Mouse (Mus musculus) ES-E14 (cell line): ENCODE measurements around the gene Gtf2h4.

Experiments used
- CHD2 ChIP-seq: IDR thresholded peaks from 2 replicates; pipeline ENCODE4 v1.6.1; 2014; ENCODE audit warnings: mild to moderate bottlenecking, low read depth, low read length, inconsistent platforms
- HCFC1 ChIP-seq: IDR thresholded peaks from 2 replicates; pipeline ENCODE4 v1.6.1; 2012; ENCODE audit warnings: low read length, inconsistent platforms, borderline replicate concordance; ENCODE audit not compliant: insufficient read depth
- MAFK ChIP-seq: IDR thresholded peaks from 2 replicates; pipeline ENCODE4 v1.6.1; 2014; ENCODE audit warnings: mild to moderate bottlenecking, low read depth, low read length, inconsistent platforms; ENCODE audit not compliant: insufficient read depth
- ZC3H11A ChIP-seq: IDR thresholded peaks from 2 replicates; pipeline ENCODE4 v1.6.1; 2012; ENCODE audit warnings: low read depth, mild to moderate bottlenecking, inconsistent platforms, low read length, borderline replicate concordance
- ZNF384 ChIP-seq: IDR thresholded peaks from 2 replicates; pipeline ENCODE4 v1.6.1; 2012; ENCODE audit warnings: low read depth, low read length, inconsistent platforms

GRCm38 (mm10) chr17:35672527-35672926 lies 1.0 kb downstream of the Gtf2h4 start:
- TF ChIP-seq ZNF384: no peak
- TF ChIP-seq ZC3H11A: no peak
- no peak for TF ChIP-seq CHD2
- no peak for TF ChIP-seq MAFK
- no peak for TF ChIP-seq HCFC1
